Mouse (Mus musculus) yolk sac, embryonic 10.5 days (tissue): ENCODE measurements around the gene Fbxo34.
"Not testable (repeated sequence)": the region's sequence is repeated elsewhere in the genome, so short reads cannot be mapped to it uniquely, and the experiment has no call there.

Source experiments
- DNase-seq: peaks from one replicate; pipeline ENCODE4 v3.0.0-alpha.2; 2017; ENCODE audit warnings: low spot score

The Fbxo34 gene

DNA sequence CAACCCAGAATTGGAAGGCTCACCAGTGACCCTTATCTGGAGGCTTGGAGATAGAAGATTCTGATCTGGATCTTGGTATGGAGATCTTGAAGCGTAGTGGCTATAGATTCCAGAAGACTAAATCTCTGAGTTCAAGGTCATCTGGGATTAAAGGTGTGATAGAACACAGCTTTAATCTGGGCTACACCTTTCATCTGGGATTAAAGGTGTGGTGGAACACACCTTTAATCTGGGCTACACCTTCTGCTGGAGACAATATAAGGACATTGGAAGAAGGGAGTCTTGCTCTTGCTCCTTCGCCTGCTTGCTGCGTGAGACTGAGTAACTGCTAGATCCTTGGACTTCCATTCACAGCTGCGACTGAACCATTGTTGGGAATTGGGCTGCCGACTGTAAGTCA lies at the start of gene Fbxo34:
Gene Fbxo34, plus strand, starts transcription at position 301 of the 400 bp plus-strand sequence.
- not testable (repeated sequence) for DNase-seq

DNA sequence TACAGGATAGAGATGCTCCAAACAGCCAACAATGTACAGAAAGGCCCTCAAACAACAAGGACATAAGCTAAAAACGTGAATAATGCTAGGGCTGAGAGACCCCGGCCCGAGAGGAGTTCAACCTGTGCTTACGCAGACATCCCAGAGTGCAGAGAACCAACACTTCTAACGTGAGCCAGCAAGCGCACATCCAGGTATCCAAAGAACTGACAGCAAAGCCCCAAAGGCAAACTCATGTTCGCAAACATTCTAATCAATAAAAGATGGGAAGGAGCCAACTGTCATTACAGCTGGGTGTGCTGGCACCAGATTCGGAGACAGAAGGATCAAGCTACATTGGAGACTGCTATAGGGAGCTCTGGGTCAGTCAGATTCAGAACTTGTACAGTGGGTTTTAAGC lies 47.5 kb upstream of the Fbxo34 start:
- no peak for DNase-seq

DNA sequence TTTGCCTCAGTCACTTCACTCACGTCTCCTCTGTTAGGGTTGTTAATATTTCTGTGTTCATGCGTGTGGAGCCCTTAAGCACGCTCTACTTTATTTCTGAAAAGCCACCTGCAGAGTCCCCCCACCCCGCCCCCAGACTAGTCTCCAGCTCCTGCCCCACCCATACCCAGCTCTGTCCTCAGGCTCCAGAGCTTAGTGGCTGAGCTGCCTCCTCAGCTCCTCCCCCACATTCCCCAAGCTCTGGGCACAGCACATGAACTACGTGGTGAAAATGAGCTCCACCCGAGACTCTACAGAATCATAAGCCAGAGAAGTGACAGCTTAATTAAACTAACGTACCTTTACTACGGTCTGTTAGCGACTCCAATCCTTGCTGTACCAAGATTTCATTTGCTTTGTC lies 44.2 kb upstream of the Fbxo34 start:
- DNase-seq = no peak

DNA sequence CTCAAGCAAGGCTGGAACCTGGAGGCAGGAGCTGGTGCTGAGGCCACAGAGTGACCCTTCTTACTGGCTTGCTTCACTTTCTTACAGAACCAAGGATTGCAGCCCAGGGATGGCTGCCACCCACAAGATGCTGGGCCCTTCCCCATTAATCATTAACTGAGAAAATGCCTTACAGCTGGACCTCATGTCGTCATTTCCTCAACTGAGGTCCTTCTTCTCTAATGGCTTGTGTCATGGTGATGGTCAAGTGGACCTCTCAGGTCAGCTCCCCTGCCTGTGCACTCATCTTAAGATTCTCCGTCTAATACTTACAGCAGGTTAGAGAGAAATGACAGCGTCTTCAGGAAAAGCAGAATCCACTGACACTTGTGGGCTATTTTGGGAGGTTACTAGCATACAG lies 32.9 kb upstream of the Fbxo34 start:
- peak; percentile 56 for DNase-seq

DNA sequence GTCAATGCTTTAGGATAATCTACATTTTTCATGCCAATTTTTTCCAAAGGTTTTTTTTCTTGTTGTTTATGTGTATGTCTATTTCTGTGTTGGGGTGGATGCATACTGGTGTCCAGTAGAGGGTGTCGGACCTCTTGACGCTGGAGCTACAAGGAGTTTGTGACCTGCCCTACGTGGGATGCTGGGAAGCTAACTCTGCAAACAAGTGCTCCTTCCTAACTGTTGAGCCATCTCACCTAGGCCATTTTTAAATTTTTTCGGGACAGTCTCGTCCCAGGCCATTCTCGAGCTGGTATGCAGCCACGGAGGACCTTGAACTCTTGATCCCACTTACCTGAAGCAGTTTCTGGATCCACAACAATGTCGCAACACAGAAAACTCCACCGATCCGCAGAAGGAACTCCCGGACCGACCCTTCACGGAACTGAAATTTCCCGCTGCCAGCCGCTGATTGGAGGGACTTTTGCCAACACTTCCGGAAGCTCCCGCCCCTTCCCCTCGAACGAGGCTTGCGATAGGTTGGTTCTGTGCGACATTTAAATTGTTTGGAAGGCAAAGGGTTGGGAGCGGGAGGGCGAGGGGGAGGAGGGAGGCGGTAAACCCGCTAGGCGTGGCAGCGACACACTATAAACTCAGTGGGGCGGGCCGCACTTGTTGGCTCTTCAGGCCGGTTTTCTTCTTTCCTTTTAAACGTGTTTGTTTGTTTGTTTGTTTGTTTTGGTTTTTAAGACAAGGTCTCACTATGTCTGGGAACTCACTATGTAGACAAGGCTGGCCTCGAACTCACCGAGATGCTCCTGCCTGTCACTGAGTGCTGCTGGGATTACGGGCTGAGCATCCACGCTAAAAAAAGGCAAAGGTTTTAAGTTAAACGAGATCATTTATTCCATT lies 32.2 kb upstream of the Fbxo34 start, which contains the start of gene Dlgap5:
Gene Dlgap5, minus strand, starts transcription at position 633 of the 891 bp plus-strand sequence.
- DNase-seq = peak; percentile 97

DNA sequence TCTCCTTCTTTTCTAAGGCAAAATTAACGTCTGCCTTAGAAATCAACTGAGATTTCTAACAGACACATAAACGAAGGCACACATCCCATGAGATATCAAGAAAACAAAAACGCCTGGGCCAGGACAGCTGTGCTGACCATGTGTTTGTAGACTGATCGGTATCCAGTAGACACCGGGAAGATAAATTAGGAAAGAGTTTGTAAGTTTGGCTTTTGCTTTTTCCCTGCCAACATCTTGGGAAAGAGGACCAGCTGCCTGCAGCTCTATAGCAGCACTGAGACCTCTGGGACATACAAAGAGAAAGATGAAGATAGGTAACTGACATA lies 31.6 kb upstream of the Fbxo34 start:
- DNase-seq = no peak

- no peak for DNase-seq
Observed at GRCm38 (mm10) chr14:47419034-47419625, 31.1 kb upstream of the Fbxo34 start.

DNA sequence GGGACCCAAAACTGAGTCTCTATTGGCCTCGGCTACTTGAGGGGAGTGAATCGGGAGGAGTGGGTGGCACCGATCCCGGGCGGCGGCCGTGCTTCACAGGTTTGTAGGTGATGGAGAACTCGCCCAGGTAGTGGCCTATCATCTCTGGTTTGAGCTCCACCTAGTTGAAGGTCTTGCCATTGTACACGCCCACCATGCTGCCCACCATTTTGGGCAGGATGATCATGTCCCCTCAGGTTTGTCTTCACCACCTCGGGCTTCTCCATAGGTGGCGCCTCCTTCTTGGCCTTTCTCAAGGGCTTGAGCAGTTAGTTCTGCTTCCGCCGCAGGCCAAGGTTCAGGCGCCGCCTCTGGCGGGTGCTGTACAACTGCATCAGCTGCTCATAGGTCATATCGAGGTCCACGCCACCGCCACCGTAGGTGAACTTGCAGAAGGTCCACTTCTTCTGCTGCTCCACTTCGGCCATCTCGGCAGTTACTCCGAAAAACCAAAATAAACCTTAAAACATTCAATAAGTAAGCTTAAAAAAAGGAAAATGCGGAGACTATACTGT lies 30.4 kb upstream of the Fbxo34 start:
- DNase-seq = peak; percentile 43

- DNase-seq = no peak
Observed at GRCm38 (mm10) chr14:47421606-47422005, 28.6 kb upstream of the Fbxo34 start.

DNA sequence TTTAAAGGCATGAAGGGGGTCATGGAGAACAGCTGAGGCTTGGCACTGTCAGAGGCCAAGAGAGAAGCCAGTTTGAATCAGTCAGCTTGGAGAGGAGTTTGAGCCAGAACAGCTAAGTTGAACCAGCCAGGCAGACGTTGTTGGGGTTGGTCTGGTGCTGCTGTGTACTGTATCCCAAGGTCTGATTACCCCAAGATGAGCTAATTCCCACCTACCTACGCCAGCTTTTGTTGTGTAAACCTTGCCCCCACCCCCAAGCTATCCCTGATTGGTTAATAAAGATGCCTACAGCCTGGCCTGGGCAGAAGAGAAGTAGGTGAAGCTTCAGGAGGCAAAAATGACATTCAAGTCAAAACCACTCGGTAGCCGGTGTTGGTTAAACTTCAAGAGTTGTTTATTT lies 27.8 kb upstream of the Fbxo34 start:
- no peak for DNase-seq

GRCm38 (mm10) chr14:47432987-47433386 lies 17.2 kb upstream of the Fbxo34 start:
- no peak for DNase-seq

DNA sequence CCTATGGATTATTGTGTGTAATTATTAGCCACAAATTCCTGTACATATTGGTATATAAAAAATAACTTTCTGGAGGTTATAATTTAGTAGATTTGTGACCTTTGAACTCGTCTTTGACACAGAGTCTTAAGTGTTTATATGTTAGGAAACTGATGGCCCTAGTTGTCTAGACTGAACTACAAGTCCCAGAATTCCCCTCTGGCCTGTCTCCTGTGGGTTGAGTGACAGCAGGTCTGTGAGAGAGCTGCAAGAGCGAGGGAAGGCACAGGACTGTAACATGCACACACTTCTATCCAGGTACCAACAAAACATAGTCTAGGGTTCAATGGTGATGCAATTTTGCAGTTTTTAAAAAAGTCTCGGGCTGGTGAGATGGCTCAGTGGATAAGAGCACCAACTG lies 11.3 kb upstream of the Fbxo34 start:
- no peak for DNase-seq

GRCm38 (mm10) chr14:47444907-47445306 lies 5.3 kb upstream of the Fbxo34 start:
- DNase-seq = no peak

- no peak for DNase-seq
Observed at GRCm38 (mm10) chr14:47445331-47446095, 4.7 kb upstream of the Fbxo34 start.

DNA sequence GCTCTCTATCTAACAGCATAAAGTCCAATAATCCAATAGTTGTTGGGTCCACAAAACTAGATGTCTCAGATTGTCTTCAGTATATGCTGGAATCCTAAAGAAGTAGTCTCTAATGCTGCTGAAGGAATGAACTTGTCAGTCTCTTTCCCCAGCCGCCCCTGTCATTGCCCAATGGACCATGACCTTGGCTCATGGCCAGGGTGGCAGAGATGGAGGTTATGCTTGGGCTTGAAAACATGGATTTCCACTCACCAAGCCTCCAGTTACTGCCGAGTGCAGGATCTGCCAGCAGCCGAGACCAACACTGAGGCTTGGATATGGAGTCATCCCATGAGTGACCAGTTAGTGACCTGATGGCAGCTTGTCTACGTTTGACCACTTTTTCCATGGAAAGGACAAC lies 9.3 kb downstream of the Fbxo34 start:
- DNase-seq = no peak

DNA sequence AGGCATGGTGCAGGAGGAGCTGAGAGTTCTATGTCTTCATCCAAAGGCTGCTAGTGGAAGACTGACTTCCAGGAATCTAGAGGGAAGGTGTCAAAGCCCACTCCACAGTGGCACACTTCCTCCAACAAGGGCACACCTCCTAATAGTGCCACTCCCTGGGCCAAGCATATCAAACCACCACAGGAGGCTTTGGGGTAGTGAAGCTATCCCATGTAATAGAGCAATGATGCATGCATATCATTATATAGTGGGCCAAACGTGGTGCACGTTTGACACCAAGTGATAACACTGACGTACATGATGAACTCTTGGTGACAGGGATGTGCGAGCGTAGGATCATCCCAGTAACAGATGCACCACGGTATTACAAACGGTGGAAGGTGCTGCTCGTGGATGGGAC lies 11.8 kb downstream of the Fbxo34 start:
- DNase-seq = no peak

DNA sequence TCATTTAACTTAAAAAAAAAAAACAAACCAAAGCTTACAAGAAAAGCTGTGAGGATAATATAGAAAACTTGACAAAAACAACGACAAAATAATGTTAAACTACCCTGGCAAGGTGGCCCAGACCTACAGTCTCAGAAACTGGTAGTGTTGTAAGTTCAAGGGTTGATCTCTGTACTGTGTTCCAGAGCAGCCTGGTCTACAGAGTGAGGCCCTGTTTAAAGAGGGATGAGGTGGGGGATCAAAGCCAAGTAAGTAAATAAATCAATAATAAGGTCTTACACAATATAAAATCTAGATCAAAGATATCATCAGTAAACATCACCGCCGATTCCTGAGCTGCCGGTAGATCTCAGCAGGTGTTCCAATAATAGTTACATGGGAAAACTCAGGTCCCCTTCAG lies 12.2 kb downstream of the Fbxo34 start:
- DNase-seq = no peak

DNA sequence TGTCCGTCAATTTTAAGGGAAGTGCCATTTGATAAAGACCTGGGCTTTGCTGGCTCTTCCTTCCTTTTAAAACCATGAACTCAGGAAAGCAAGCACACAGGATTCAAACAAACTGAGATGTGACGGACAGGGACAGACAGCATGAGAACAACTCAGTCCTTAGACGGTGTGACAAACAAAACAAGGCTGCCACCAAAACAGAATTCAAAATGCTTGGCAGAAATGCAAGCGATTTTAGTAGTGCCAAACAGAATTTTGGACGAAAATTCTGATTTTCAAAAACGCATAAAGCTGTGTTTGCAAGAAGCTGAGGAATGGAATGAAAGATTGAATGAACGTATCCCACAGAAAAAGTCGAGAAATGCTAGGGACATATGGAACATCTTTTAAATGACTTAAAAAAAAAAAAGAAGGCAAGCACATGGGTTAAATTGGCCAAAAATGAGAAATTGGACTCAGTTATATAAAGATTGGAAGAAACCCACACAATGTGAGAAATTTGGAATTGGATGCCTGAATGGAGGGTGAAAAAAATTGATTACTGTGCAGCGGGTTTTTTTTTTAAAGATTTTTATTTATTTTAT lies 12.7 kb downstream of the Fbxo34 start:
- DNase-seq = no peak

GRCm38 (mm10) chr14:47464426-47464825 lies 14.2 kb downstream of the Fbxo34 start:
- DNase-seq = no peak

DNA sequence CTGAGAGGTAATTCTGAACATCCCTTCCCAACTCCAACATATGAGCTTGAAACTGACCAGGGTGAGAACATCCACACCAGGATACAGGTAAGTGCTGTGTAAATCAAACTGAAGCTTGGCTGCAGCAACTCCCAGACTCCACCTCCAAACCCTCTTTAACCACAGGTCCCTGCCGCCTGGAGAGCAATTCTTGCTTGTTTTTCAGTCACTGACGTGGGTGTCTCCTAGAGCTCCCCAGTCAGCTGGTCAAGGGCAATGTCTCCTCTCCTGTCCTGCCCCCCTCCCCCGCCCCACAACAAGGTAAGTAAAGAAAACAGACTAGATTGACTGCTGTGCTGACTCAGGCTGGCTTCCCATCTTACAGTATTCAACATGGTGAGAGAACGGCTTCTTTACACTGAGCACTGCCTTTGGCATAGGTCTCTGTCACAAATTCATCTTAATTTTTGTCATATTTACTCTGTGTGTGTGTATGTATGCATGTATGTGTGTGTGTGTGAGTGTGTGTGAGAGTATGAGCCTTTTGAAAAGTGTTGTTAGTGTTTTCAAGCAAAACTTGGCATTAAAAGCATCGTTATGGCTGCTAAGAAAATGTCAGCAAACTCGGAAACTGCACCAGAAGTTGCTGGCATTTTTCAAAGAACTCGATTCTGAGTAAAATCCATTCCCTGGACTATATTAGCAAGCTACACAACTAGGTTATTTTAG lies 15.4 kb downstream of the Fbxo34 start:
- no peak for DNase-seq

GRCm38 (mm10) chr14:47472359-47472742 lies 22.1 kb downstream of the Fbxo34 start:
- peak; percentile 92 for DNase-seq
